Mouse (Mus musculus) hematopoietic multipotent progenitor cell, adult 10-12 weeks (in vitro differentiated cells): Measurements from ENCODE around the gene Zbtb1. TPM values are rescaled to one million over a fixed set of nuclear protein-coding genes. Genes with fewer than 3 reads are reported as not detected.

ENCODE experiments used
- polyA plus RNA-seq: library from polyadenylated mRNA; stranded (reverse); fragments of >175 nt; gene quantifications from 2 replicates; pipeline ENCODE4 v1.2.3, GENCODE M21; 2012; ENCODE audit warnings: low replicate concordance

The Zbtb1 gene
- 6.7 and 14.7 TPM in 2 replicates for polyA plus RNA-seq

DNA sequence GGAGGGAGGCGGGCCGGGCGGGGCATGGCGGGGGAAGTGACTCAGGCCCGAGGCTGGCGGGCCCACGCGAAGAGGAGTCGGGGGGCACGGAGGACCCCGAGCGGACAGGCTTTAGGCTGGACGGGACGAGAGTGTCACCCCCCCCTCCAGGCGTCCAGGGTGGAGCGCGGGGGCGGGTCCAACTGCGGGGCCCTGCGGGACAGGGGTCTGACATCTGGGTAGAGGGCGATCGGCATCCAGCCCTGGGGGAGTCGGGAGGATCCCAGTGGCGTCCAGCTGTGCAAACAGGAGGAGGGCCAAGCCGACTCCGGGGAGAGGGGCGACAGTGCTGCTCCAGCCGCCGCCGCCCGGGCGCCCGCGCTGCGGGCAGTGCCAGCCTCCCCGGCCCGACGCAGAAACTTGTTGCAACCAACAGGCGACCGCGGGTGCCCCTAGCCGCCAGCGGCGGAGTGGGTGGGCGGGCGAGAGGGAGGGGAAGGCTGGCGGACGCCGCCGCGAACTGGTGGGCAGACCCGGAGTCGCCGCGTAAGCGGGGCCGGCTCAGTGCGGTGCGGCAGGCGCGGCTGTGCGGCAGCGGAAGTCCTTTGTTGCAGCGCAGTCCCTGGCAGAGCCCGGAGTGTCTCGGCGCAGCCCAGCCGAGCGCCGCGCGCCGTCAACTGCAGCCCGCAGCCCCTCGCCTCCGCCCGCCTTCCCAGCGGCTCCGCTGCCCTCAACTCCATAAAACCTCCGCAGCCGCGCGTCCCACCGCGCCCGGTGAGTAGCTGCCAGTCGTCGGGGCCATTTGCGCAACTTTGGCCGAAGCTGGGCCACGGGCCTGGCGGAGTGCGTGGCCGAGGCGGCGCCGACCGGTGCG lies at the start of gene Zbtb1:
Gene Zbtb1, plus strand, starts transcription at position 289 of the 853 bp plus-strand sequence.

DNA sequence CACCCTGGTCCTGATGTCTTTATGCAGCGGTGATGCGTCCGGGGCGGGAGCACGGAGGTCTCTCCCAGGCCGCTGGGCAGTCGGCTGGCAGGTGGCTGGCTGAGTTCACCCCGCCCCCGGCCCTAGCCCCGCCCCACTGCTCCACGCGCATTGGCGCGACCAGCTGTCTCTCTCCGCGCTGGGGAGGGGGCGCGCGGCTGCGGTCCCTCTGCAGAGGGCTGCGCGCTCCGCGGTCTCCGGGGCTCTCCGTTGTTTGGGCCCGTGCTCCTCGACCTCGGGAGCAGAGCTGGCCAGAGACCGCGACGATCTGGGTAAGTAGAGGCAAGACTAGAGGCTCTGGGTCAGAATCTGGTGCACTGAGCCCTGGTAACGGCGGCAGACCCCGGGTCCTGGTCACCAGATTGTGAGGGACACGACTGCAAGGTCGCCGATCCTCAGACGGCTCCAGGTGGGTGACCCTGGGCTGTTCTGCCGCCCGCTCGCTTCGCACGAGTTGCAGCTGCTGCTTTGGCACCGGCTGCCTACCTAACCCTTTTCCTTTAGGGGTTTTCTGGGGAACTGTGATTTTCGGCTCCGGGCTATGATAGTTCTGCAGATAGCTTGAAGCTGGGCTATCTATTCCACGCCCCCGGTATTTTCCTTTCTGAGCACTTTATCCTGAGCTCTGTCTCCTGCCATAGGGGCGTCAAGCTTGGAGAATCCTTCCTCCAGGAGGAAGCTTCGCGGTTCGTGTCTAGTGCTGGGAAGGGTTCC lies 45.2 kb upstream of the Zbtb1 start, which contains the start of gene Akap5:
Gene Akap5, plus strand, starts transcription at position 213 of the 753 bp plus-strand sequence.

DNA sequence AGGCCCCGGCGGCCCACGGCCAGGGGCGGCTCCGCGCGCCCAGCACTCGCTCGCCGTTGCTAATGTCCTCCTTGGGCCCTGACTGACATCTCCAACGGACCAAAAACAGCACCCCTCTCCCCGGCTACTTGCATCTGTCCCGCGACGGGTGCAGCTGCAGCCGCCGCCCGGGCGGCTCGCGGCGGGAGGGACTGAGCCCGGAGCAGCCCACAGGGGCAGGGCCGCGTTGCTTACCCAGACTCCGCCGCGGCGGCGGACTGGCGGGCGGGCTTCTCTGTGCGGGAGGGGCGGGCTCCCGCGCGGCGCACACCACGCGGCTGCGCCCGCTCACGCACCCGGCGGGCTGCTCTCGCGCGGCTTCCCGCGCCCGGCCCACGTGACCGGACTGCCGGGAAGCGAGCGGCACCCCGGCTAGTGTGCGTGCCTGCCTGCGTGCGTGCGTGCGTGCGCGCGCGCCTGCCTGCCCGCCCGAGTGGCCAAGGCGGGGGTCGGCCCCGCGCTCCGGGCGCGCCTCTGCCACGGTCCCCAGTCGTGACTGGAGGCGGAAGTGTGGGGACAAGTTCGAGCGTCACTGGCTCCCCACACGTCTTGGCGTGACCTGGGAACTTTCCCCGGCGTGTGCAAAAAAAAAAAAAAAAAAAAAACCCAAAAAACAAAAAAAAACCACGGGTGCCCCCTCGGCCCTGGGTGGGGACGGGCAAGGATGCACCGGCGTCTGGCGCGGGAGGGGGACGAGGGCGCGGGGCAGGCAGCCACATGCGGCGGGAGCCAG lies 674 bp upstream of the Zbtb1 start, which contains the start of gene Zbtb25:
Gene Zbtb25, minus strand, starts transcription at position 397 of the 772 bp plus-strand sequence.

DNA sequence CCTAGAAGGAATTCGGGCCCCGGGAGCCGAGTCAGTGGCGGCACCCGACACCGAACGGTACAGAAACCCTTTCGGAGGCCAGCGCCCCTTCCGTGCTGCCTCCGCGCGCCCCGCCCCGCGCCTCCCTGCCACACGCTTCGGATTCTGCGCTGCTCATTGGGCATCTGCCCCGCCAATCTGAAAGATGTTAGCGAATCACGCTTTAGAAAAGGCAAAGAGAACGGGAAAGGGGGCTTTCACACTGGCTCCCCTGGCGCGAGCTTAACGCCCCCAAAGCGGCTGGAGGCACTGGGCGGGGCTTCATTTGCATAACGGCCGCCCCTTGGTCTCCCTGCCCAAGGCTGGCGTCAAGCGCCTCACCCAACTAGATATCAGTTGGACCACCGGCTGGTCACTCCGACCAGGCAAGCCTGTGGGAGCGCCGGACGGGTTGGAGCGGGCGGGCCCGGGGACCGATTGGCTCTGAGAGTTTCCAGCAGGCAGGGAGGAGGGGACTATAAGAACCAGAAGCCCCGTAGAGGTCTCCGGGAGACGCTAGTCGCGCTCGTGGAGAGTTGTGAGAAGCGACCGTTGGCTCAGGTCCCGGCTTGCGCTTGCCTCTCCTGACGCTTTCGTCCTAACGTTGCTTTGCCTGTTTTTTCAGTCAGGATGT lies 33.9 kb downstream of the Zbtb1 start, which contains the start of gene Hspa2:
Gene Hspa2, plus strand, starts transcription at position 291 of the 652 bp plus-strand sequence.

DNA sequence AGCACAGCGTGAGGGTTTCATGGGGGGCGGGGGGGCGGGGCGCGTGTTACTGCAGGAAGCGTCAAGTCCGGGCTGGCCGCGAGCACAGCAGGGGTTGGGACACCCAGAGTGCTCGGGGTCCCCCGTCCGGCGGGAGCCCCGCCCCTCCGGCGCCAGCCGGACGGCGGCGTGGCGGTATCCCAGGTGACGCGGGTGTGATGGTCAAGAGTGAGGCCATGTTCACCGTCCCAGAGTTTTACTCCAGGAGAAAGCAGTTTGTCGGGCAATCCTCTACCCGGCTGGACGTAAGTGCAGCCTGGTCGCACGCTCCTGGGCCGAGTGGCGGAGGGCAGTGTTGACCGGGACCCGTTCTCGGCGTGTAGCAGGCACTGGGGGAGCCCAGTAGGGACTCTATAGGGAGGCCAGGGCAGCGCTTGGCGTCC lies 47.4 kb downstream of the Zbtb1 start, which contains the start of gene Ppp1r36:
Gene Ppp1r36, plus strand, starts transcription at position 106 of the 422 bp plus-strand sequence.

Other genes starting within 250 kb of the Zbtb1 start
- gene Esr2, start 193.0 kb upstream of the Zbtb1 start, polyA plus RNA-seq, result not detected in 2 replicates
- not detected in 2 replicates for gene Tex21, start 123.5 kb upstream of the Zbtb1 start, polyA plus RNA-seq
- gene Mthfd1, start 115.0 kb upstream of the Zbtb1 start, polyA plus RNA-seq, result 36.8 and 60.3 TPM in 2 replicates
- 0.61 and 1.7 TPM in 2 replicates for gene Akap5, start 45.4 kb upstream of the Zbtb1 start, polyA plus RNA-seq
- gene Zbtb25, start 664 bp upstream of the Zbtb1 start, polyA plus RNA-seq, result 10.5 and 19.2 TPM in 2 replicates
- gene Hspa2, start 33.9 kb downstream of the Zbtb1 start, polyA plus RNA-seq, result 3.0 and 5.9 TPM in 2 replicates
- 0.04 TPM in 1 of 2 replicates, not detected in the other for gene Ppp1r36, start 47.3 kb downstream of the Zbtb1 start, polyA plus RNA-seq
- gene Plekhg3, start 160.6 kb downstream of the Zbtb1 start, polyA plus RNA-seq, result 15.7 and 25.9 TPM in 2 replicates